ENCODE assay signal across 8 mouse cellular contexts in genomic region chr4:8432393-8432792, GRCm38 (mm10).
A peak's percentile ranks its signal among the peaks of the same experiment; 100 is the strongest.
DNase-seq lines count a peak whose midpoint lies in the region; ATAC-seq and TF ChIP-seq lines count a peak whose summit lies in the region.

No protein-coding gene starts in this region.

- no peaks in the 10 kb centered on the region for H3K4me1 ChIP-seq in intestine, postnatal 0 days (replicated peaks; ENCODE audit: control insufficient read depth, insufficient read depth, low read length)
- no peaks in the 10 kb centered on the region for H3K4me1 ChIP-seq in intestine, embryonic 16.5 days (ENCODE audit: control insufficient read depth, insufficient read depth, low read length)

- H3K9me3 ChIP-seq in intestine, postnatal 0 days (ENCODE audit: control insufficient read depth): no peaks in the 10 kb centered on the region
- no peaks in the 10 kb centered on the region for H3K9me3 ChIP-seq in intestine, embryonic 16.5 days (ENCODE audit: control insufficient read depth, low read length)

- peak; percentile 80 for TF ChIP-seq CTCF in intestine, postnatal 0 days (IDR thresholded peaks at IDR 0.05; ENCODE audit: low read depth)

- no peak overlapping the region for H3K4me2 ChIP-seq in intestine, postnatal 0 days (replicated peaks; ENCODE audit: low read depth)
- H3K4me2 ChIP-seq in intestine, embryonic 16.5 days (ENCODE audit: low read depth, low read length): no peak overlapping the region

- 44% methylated on average over 2 of the region's 2 CpGs for WGBS in intestine, postnatal 0 days
- WGBS in intestine, embryonic 16.5 days: 36% methylated on average over 2 of the region's 2 CpGs

- ATAC-seq in intestine, postnatal 0 days: no peak
- ATAC-seq in intestine, embryonic 16.5 days: no peak
- peak; percentile 76 for ATAC-seq in common myeloid progenitor, adult 5-6 weeks (replicated peaks; ENCODE audit: low read depth, poor library complexity, severe bottlenecking)
- no peak for ATAC-seq in inflammation-experienced regulatory T-cells, adult 6 months

- H3K36me3 ChIP-seq in intestine, postnatal 0 days (ENCODE audit: control insufficient read depth, insufficient read depth): no peaks in the 10 kb centered on the region
- H3K36me3 ChIP-seq in intestine, embryonic 16.5 days (ENCODE audit: control insufficient read depth, insufficient read depth, low read length): no peaks in the 10 kb centered on the region

- no peak overlapping the region for H3K9ac ChIP-seq in intestine, postnatal 0 days (ENCODE audit: low read depth, low read length)
- H3K9ac ChIP-seq in intestine, embryonic 16.5 days (ENCODE audit: low read depth, low read length): no peak overlapping the region

- H3K4me3 ChIP-seq in intestine, postnatal 0 days (ENCODE audit: low read depth, low read length): no peak overlapping the region
- H3K4me3 ChIP-seq in intestine, embryonic 16.5 days (ENCODE audit: low read length): no peak overlapping the region

- no peaks in the 10 kb centered on the region for H3K27me3 ChIP-seq in intestine, postnatal 0 days (replicated peaks; ENCODE audit: control insufficient read depth, insufficient read depth, low read length)
- H3K27me3 ChIP-seq in intestine, embryonic 16.5 days (replicated peaks; ENCODE audit: control insufficient read depth, insufficient read depth, low read length): no peaks in the 10 kb centered on the region

- no peak overlapping the region for H3K27ac ChIP-seq in intestine, postnatal 0 days (ENCODE audit: low read depth, low read length)
- no peak overlapping the region for H3K27ac ChIP-seq in intestine, embryonic 16.5 days (ENCODE audit: low read length)

- DNase-seq in B cell, adult 2 months: peak; percentile 40 to 46
- DNase-seq in ES-CJ7 (ENCODE audit: low read depth, low spot score): peak; percentile 23
- DNase-seq in layer of hippocampus, postnatal 10 days (ENCODE audit: low spot score in 2 of 2): peak; percentile 35 to 51
- peak; percentile 65 for DNase-seq in retina, postnatal 1 day
